Comparison of ENCODE assay signal across 18 mouse cellular contexts in the genomic region with DNA sequence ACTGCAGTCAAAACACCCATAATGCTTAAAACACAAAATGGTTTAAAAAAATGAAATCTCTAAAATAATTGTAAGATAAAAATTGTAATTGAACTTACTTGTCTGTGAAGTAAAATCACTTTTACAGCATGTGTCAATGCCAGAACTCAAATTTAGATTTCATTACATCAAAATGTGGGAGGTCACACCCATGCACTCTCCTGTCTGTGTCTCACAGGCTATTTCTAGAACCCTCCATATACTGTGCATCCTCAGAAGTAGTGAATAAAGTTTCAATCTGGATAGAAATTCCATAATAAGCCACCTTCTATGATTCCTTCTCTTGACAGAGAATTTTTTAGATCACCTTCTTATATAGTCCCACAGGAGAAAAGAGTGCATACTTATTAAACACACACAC.
DNase-seq lines count a peak whose midpoint lies in the region; ATAC-seq lines count a peak whose summit lies in the region.
"Had no signal": no experiment of that assay in that cellular context is flagged by ENCODE, and none has a peak within 500 bp of the region (broad histone marks: within the 10 kb centered on the region; RNA-seq: fewer than 3 reads in every experiment).

No protein-coding gene starts in this region.

- ATAC-seq in frontal cortex, adult (ENCODE audit: low TSS enrichment) = peak; percentile 55; the same call in 1 of the 2 replicates
- ATAC-seq: activated CD4-positive, CD25-positive, alpha-beta regulatory T cell, adult 4 months; CD4-positive, CD25-positive, alpha-beta regulatory T cell, adult 4 months; Patski had no signal

- DNase-seq in frontal cortex, postnatal 36 days (ENCODE audit: low spot score in 2 of 2) = no peak
- DNase-seq in brain, adult 2 months (ENCODE audit: low read depth, low spot score) = peak; percentile 39
- DNase-seq in kidney, postnatal 10 days = no peak
- DNase-seq: adrenal gland, adult 2 months; adrenal gland, adult 8-10 months; adrenal gland, postnatal 10 days; adrenal gland, postnatal 14 days; adrenal gland, postnatal 25 days; adrenal gland, postnatal 36 days; B cell, adult 2 months; cerebellum, adult 11 months; cerebellum, adult 11-12 months; cerebellum, adult 18-20 months; cerebellum, adult 2 months had no signal
